Mouse (Mus musculus) heart, adult 2 months (tissue): ENCODE data around the gene Map4k2. TPM values are rescaled to one million over a fixed set of nuclear protein-coding genes. Genes with fewer than 3 reads are reported as not detected.
A peak's percentile ranks its signal among the peaks of the same experiment; 100 is the strongest.

Source experiments
- DNase-seq, 2 experiments: peaks; one replicate each; pipeline ENCODE4 v3.0.0; 2021
- H3K27ac ChIP-seq: fragments of 200-600 bp; 2 replicates; pipeline ENCODE4 v1.8.1; 2022
- H3K27me3 ChIP-seq: fragments of 200-500 bp; 2 replicates; pipeline ENCODE4 v1.6.1; 2012; ENCODE audit warnings: mild to moderate bottlenecking, low read length, inconsistent platforms, mixed read lengths; ENCODE audit not compliant: control insufficient read depth, insufficient read depth
- H3K36me3 ChIP-seq: fragments of 200-500 bp; 2 replicates; pipeline ENCODE4 v1.6.1; 2012; ENCODE audit warnings: low read length, inconsistent platforms; ENCODE audit not compliant: control insufficient read depth, insufficient read depth
- H3K4me1 ChIP-seq: fragments of 200-500 bp; 2 replicates; pipeline ENCODE4 v1.6.1; 2011; ENCODE audit warnings: low read length; ENCODE audit not compliant: control insufficient read depth, insufficient read depth
- H3K4me3 ChIP-seq: fragments of 200-600 bp; 2 replicates; pipeline ENCODE4 v1.8.1; 2022
- H3K79me2 ChIP-seq: fragments of 200-500 bp; replicated peaks from 2 replicates; pipeline ENCODE4 v1.6.1; 2012; ENCODE audit warnings: mild to moderate bottlenecking, inconsistent platforms, low read length, moderate library complexity, mixed read lengths; ENCODE audit not compliant: control insufficient read depth, insufficient read depth
- H3K9ac ChIP-seq: fragments of 200-500 bp; 2 replicates; pipeline ENCODE4 v1.6.1; 2012; ENCODE audit warnings: low read depth, mild to moderate bottlenecking, control low read depth, inconsistent platforms, low read length, mixed read lengths
- CTCF ChIP-seq: fragments of 200-600 bp; IDR thresholded peaks from 2 replicates; pipeline ENCODE4 v1.8.1; 2022; ENCODE audit warnings: antibody characterized with exemption, mild to moderate bottlenecking, moderate library complexity
- EP300 ChIP-seq: fragments of 200-500 bp; IDR thresholded peaks from 2 replicates; pipeline ENCODE4 v1.6.1; 2011; ENCODE audit warnings: low read depth, low read length, control low read depth; ENCODE audit not compliant: insufficient read depth
- POLR2A ChIP-seq: fragments of 200-500 bp; IDR thresholded peaks from 2 replicates; pipeline ENCODE4 v1.6.1; 2011; ENCODE audit warnings: mild to moderate bottlenecking, low read depth, low read length, control low read depth; ENCODE audit not compliant: insufficient read depth
- WGBS: fragments of 180-500 bp; shearing (Covaris S2); methylation state at CpG from one replicate; pipeline ENCODE4 v1.1.7; 2018; 5-methylcytosine and 5-hydroxymethylcytosine counted together
- intact Hi-C: fragments of 180-260 bp; cut with DNase I; formaldehyde crosslinking; loops from one replicate; pipeline ENCODE4 v1.15.1; 2025
- polyA plus RNA-seq: library from polyadenylated mRNA; depleted of rRNA; stranded (reverse); fragments of >200 nt; gene quantifications from 2 replicates; pipeline ENCODE4 v1.2.3, GENCODE M21; 2012
- total RNA-seq, 2 experiments: library from RNA; stranded (reverse); gene quantifications; 2 replicates each; pipeline ENCODE4 v1.2.3; 2021

The Map4k2 gene
- total and polyA plus RNA-seq, 3 experiments: 36.1 to 88.9 (median 38.4) TPM

DNA sequence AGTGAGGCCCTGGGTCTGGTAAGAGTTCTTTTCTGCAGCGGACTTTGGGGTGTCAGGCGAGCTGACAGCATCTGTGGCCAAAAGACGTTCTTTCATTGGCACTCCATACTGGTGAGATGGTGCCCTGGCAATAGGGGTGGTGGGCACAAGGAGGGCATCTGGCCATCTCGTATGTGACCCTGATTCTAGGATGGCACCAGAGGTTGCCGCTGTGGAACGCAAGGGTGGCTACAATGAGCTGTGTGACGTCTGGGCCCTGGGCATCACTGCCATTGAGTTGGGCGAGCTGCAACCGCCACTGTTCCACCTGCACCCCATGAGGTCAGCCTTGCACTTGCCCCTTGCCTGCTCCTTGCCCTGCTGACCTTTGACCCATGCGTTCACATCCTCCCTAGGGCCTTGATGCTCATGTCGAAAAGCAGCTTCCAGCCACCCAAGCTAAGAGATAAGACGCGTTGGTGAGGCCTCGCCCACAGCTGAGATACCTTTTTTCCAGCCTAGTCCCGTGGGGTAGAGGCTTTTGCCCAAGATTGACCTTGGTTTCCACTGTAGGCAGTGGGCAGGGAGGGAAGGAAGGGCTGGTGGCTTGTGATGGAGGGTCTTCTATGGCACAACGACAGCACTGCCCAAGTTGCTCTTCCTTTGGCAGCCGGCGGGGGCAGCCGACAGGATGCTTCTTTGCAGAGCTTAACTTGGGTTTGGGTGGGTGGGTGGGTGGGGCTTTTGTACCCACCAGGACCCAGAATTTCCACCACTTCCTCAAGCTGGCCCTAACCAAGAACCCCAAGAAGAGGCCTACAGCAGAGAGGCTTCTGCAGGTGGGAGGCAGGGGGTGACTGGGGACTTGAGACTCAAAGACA, 2.4 kb downstream of the Map4k2 start:
- Histone ChIP-seq H3K79me2 (no peaks in the 10 kb centered on the region), H3K27me3 (no peaks in the 10 kb centered on the region), H3K9ac (no peak overlapping the region; the same call in 1 of the 2 replicates), H3K27ac (no peak overlapping the region; the same call in 1 of the 2 replicates), H3K4me3 (peak overlapping the region; percentile 13), H3K36me3 (no peaks in the 10 kb centered on the region), H3K4me1 (peaks cover 13% of the 10 kb centered on the region)
- TF ChIP-seq POLR2A (no peak), CTCF (peak; percentile 21)
- intact Hi-C loops: loop anchor here (2.0 kb wide), 1 partner anchor 56 kb away; the partner anchor contains the start of gene Rasgrp2
- WGBS: 71% methylated on average over 19 of the region's 19 CpGs
- no peak for DNase-seq

DNA sequence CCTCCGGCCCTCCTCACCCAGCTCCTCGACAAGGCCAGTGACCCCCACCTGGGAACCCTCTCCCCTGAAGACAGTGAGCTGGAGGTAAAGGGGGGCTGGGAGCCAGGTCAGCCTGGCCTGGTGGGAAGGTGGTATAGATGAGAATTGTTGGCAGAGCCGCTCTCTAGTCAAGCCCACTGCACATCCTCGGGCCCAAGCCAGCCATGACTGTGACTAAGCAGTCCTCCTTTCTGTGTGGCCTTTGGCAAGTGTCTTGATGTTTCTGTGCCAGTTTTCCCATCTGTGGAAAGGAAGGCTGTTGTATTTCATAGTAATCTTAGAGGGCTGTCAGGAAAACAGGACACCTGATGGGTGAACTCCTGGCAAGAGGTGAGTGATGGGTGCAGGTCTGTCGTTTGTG, 3.1 kb downstream of the Map4k2 start:
- WGBS: 78% methylated on average over 5 of the region's 5 CpGs
- Histone ChIP-seq H3K27me3 (no peaks in the 10 kb centered on the region), H3K4me3 (no peak overlapping the region), H3K36me3 (no peaks in the 10 kb centered on the region), H3K79me2 (no peaks in the 10 kb centered on the region), H3K27ac (no peak overlapping the region), H3K4me1 (peaks cover 13% of the 10 kb centered on the region), H3K9ac (no peak overlapping the region)
- intact Hi-C loops: loop anchor here (2.0 kb wide), 2 partner anchors 17 to 55 kb away; partner anchors contain the start of gene Rasgrp2
- no peak for DNase-seq
- TF ChIP-seq POLR2A (no peak), CTCF (no peak), EP300 (no peak)

DNA sequence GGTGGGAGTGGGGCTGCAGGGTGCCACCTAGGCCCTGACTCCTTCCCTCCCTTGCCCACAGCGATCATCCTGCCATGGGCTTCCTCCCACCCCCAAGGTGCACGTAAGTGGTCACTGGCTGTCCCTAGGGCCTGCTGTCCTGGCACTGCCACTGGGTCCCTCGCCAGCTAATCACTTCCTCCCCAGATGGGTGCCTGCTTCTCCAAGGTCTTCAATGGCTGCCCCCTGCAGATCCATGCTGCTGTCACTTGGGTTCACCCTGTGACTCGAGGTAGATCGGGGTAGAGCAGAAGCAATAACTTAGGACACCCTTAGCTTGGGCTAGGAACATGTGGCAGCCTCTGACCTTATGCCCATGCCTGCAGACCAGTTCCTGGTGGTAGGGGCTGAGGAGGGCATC, 5.1 kb downstream of the Map4k2 start:
- no peak overlapping the region for H3K4me3 ChIP-seq
- intact Hi-C loops: no loop called here
- H3K9ac ChIP-seq: no peak overlapping the region
- H3K79me2 ChIP-seq: no peaks in the 10 kb centered on the region
- DNase-seq: no peak
- H3K27me3 ChIP-seq: no peaks in the 10 kb centered on the region
- no peak for TF ChIP-seq POLR2A
- no peak for TF ChIP-seq CTCF
- TF ChIP-seq EP300: no peak
- no peak overlapping the region for H3K27ac ChIP-seq
- WGBS: 73% methylated on average over 5 of the region's 5 CpGs
- peaks cover 11% of the 10 kb centered on the region for H3K4me1 ChIP-seq
- H3K36me3 ChIP-seq: no peaks in the 10 kb centered on the region

DNA sequence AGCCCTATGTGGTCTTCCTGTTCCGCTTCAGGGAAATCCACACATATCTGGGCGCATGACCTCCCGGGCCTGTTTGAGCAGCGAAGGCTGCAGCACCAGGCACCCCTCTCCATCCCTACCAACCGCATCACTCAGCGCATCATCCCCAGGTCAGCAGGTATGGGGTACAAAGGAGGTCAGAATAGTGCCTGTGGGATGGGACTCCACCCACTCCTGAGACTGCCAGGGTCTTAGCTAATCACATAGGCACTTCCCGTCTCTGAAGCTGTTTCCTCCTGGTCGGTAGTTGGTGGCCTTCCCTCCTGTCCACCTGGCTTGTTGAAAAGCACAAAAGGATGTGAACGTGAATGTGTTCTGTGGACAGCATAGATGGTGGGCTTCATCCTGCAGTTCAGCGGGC, 5.7 kb downstream of the Map4k2 start:
- H3K4me3 ChIP-seq: no peak overlapping the region
- H3K27me3 ChIP-seq: no peaks in the 10 kb centered on the region
- H3K27ac ChIP-seq: 0 out of 2 replicates have a peak overlapping the region, but pooled peaks have one; percentile 2
- H3K79me2 ChIP-seq: no peaks in the 10 kb centered on the region
- H3K9ac ChIP-seq: no peak overlapping the region
- peak in 1 of 2 experiments; percentile 30 for DNase-seq
- peaks cover 11% of the 10 kb centered on the region for H3K4me1 ChIP-seq
- intact Hi-C loops: no loop called here
- no peaks in the 10 kb centered on the region for H3K36me3 ChIP-seq
- TF ChIP-seq EP300 (no peak), CTCF (no peak), POLR2A (no peak)
- WGBS: 63% methylated on average over 10 of the region's 10 CpGs

DNA sequence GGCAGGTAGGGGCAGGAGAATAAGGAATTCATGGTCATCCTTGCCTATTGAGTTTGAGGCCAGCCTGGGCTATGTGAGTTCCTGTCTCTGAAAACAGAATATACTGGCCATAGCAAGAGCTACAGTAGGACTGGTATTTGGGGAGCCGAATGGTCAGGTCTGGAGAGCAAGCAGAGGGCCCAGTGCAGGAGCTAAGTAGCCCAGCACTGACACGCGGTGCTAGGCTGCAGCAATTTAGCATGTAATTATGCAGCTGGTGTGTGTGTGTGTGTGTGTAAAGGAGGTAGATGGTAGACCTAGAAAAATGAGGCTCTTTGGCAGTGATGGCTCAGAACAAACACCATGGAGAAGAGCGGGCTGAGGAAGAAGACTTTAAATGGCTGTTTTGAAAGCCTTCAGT, 6.7 kb downstream of the Map4k2 start:
- no peak overlapping the region for H3K27ac ChIP-seq
- no peak overlapping the region for H3K4me3 ChIP-seq
- H3K79me2 ChIP-seq: no peaks in the 10 kb centered on the region
- no peaks in the 10 kb centered on the region for H3K36me3 ChIP-seq
- no peak for TF ChIP-seq CTCF
- TF ChIP-seq EP300: no peak
- TF ChIP-seq POLR2A: no peak
- H3K4me1 ChIP-seq: peaks cover 9% of the 10 kb centered on the region
- no peak overlapping the region for H3K9ac ChIP-seq
- intact Hi-C loops: no loop called here
- 93% methylated on average over 4 of the region's 4 CpGs for whole genome bisulfite sequencing
- no peaks in the 10 kb centered on the region for H3K27me3 ChIP-seq
- DNase-seq: no peak

DNA sequence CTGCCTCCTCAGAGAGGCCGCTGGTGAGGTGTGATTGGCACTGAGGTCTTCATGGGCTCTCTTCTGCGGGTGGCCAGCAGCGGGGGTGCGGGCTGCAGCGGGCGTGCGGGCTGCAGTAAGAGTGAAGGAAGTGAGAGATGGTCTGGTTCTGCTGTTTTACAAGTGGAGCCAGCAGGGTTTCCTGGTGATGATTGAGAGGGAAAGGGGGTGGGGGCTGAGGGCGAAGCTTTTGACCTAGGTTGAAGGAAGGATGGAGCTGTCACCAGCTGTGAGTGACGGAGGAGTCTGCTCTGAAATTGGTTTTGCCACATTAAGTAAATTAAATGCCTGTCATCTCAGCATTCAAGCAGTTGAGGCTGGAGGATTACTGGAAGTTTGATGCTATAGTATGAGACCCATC, 7.8 kb downstream of the Map4k2 start:
- Histone ChIP-seq H3K4me1 (peaks cover 6% of the 10 kb centered on the region), H3K9ac (no peak overlapping the region), H3K27me3 (no peaks in the 10 kb centered on the region), H3K79me2 (no peaks in the 10 kb centered on the region), H3K27ac (peak overlapping the region; percentile 39), H3K36me3 (no peaks in the 10 kb centered on the region), H3K4me3 (no peak overlapping the region)
- DNase-seq: no peak
- intact Hi-C loops: no loop called here
- no peak for TF ChIP-seq POLR2A
- TF ChIP-seq EP300: no peak
- TF ChIP-seq CTCF: no peak
- WGBS: 53% methylated on average over 9 of the region's 9 CpGs
